Mouse (Mus musculus) olfactory bulb, adult 2 months (tissue): ENCODE data around the gene Mindy3.

Experiments used
- CTCF ChIP-seq: fragments of 200-500 bp; IDR thresholded peaks from 2 replicates; pipeline ENCODE4 v1.5.1; 2012; ENCODE audit warnings: low read depth, mild to moderate bottlenecking, low read length, moderate library complexity; ENCODE audit not compliant: insufficient read depth
- POLR2A ChIP-seq: fragments of 200-500 bp; IDR thresholded peaks from 2 replicates; pipeline ENCODE4 v1.6.1; 2012; ENCODE audit warnings: mild to moderate bottlenecking, low read depth, low read length, moderate library complexity; ENCODE audit not compliant: insufficient read depth

- TF ChIP-seq POLR2A = no peak
- TF ChIP-seq CTCF = no peak
These were observed 89.7 kb downstream of the Mindy3 start for GRCm38 (mm10) chr2:12329620-12330019.
